Mouse (Mus musculus) testis, adult 2 months (tissue): ENCODE data around the gene Cyth2. TPM values are rescaled to one million over a fixed set of nuclear protein-coding genes. Genes with fewer than 3 reads are reported as not detected.

ENCODE experiments used
- H3K27ac ChIP-seq: fragments of 200-500 bp; 2 replicates; pipeline ENCODE4 v1.5.1; 2012; ENCODE audit warnings: low read depth, low read length; ENCODE audit not compliant: control insufficient read depth, insufficient read depth
- H3K27me3 ChIP-seq: fragments of 200-500 bp; 2 replicates; pipeline ENCODE4 v1.6.1; 2012; ENCODE audit warnings: mild to moderate bottlenecking, low read length, moderate library complexity; ENCODE audit not compliant: control insufficient read depth, insufficient read depth
- H3K36me3 ChIP-seq: fragments of 200-500 bp; 2 replicates; pipeline ENCODE4 v1.6.1; 2012; ENCODE audit warnings: mild to moderate bottlenecking, low read length; ENCODE audit not compliant: control insufficient read depth, insufficient read depth
- H3K4me1 ChIP-seq: fragments of 200-500 bp; 2 replicates; pipeline ENCODE4 v1.6.1; 2012; ENCODE audit warnings: low read length; ENCODE audit not compliant: control insufficient read depth, insufficient read depth
- H3K4me3 ChIP-seq: fragments of 200-500 bp; 2 replicates; pipeline ENCODE4 v1.5.1; 2012; ENCODE audit warnings: low read depth, mild to moderate bottlenecking, low read length, moderate library complexity, mixed read lengths; ENCODE audit not compliant: control insufficient read depth
- CTCF ChIP-seq: fragments of 200-500 bp; IDR thresholded peaks from 2 replicates; pipeline ENCODE4 v1.5.1; 2012; ENCODE audit warnings: low read depth, mild to moderate bottlenecking, inconsistent platforms, low read length, moderate library complexity; ENCODE audit not compliant: control insufficient read depth, insufficient read depth, insufficient replicate concordance
- POLR2A ChIP-seq: fragments of 200-500 bp; IDR thresholded peaks from 2 replicates; pipeline ENCODE4 v1.6.1; 2012; ENCODE audit warnings: low read depth, mild to moderate bottlenecking, inconsistent platforms, low read length, moderate library complexity; ENCODE audit not compliant: control insufficient read depth
- polyA plus RNA-seq: library from polyadenylated mRNA; depleted of rRNA; stranded (reverse); fragments of >200 nt; gene quantifications from 2 replicates; pipeline ENCODE4 v1.2.3, GENCODE M21; 2012

Cyth2 gene
- polyA plus RNA-seq, 1 experiment, result 149 TPM

- Histone ChIP-seq H3K36me3 (no peaks in the 10 kb centered on the region; the same call in none of the 2 replicates), H3K27me3 (no peaks in the 10 kb centered on the region), H3K4me3 (peak within 1 kb of the TSS; percentile 96), H3K4me1 (peaks cover 24% of the 10 kb centered on the region), H3K27ac (peak within 1 kb of the TSS; percentile 76)
- TF ChIP-seq CTCF (no peak), POLR2A (peak; percentile 56)
Measured at GRCm38 (mm10) chr7:45830427-45831127, 16.2 kb upstream of the Cyth2 start, which contains the start of gene Grwd1. Gene Grwd1, minus strand, starts transcription at chr7:45830944.

DNA sequence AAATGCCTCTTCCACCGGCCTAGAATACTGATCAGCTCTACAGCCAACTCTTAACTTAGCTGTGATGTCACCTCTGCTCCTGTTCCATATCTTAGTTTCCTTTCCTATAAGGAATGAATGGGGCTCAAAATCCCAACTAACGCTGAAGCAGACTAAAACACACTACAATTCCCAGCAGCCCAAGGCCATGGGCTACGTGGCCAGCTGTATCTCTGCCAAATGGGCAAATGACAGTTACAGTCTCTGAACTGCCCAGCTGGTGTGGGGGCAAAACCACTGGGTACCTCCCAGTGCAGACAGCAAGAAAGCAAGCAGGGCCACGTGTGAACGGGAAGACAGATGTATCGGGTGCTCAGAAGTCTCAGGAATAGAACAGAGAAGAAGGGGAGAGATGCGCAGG, 12.2 kb upstream of the Cyth2 start:
- Histone ChIP-seq H3K36me3 (peaks cover 3% of the 10 kb centered on the region), H3K4me3 (no peak overlapping the region), H3K27ac (no peak overlapping the region), H3K4me1 (peaks cover 6% of the 10 kb centered on the region), H3K27me3 (no peaks in the 10 kb centered on the region)
- TF ChIP-seq CTCF (no peak), POLR2A (no peak)

GRCm38 (mm10) chr7:45824598-45824997, 10.2 kb upstream of the Cyth2 start, which contains the start of gene Kcnj14:
Gene Kcnj14, minus strand, starts transcription at chr7:45824782.
- Histone ChIP-seq H3K27me3 (no peaks in the 10 kb centered on the region), H3K4me3 (no peak within 1 kb of the TSS), H3K27ac (no peak within 1 kb of the TSS), H3K4me1 (peaks cover 2% of the 10 kb centered on the region), H3K36me3 (peaks cover 3% of the 10 kb centered on the region)
- no peak for TF ChIP-seq CTCF

- H3K4me3 ChIP-seq, result no peak overlapping the region
- no peak for TF ChIP-seq CTCF
- no peak for TF ChIP-seq POLR2A
- H3K27ac ChIP-seq, result no peak overlapping the region
- H3K36me3 ChIP-seq, result peaks cover 3% of the 10 kb centered on the region
- H3K27me3 ChIP-seq, result no peaks in the 10 kb centered on the region
- H3K4me1 ChIP-seq, result peaks cover 7% of the 10 kb centered on the region
Measured at GRCm38 (mm10) chr7:45820913-45821312, 6.5 kb upstream of the Cyth2 start.

- peaks cover 2% of the 10 kb centered on the region for H3K36me3 ChIP-seq
- no peaks in the 10 kb centered on the region for H3K27me3 ChIP-seq
- H3K4me1 ChIP-seq, result peaks cover 13% of the 10 kb centered on the region
- TF ChIP-seq POLR2A (no peak), CTCF (no peak)
- H3K27ac ChIP-seq, result no peak overlapping the region
- H3K4me3 ChIP-seq, result no peak overlapping the region
Measured at GRCm38 (mm10) chr7:45819843-45820242, 5.5 kb upstream of the Cyth2 start.

DNA sequence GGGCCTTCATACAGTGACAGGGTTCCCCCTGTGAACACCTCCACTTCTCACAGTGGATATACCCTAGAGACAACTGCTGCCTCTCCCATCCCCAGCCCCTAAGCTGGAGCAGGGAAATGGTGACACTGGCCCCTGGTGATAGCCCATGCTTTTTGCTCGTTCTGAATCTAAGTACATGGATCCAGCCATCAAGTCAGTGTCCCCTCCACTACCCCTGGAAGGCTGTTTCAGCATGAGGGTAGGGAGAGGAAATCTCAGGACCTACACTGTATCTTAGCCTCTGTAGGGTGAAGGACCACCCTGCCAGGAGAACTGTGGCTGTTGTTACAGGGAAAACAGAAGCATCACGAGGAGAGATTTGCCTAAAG, 1.6 kb upstream of the Cyth2 start:
- peak overlapping the region; percentile 99 for H3K4me3 ChIP-seq
- no peak overlapping the region for H3K27ac ChIP-seq
- H3K36me3 ChIP-seq, result peaks cover 3% of the 10 kb centered on the region; the same call in 1 of the 2 replicates
- H3K27me3 ChIP-seq, result no peaks in the 10 kb centered on the region
- H3K4me1 ChIP-seq, result peaks cover 33% of the 10 kb centered on the region
- no peak for TF ChIP-seq CTCF

DNA sequence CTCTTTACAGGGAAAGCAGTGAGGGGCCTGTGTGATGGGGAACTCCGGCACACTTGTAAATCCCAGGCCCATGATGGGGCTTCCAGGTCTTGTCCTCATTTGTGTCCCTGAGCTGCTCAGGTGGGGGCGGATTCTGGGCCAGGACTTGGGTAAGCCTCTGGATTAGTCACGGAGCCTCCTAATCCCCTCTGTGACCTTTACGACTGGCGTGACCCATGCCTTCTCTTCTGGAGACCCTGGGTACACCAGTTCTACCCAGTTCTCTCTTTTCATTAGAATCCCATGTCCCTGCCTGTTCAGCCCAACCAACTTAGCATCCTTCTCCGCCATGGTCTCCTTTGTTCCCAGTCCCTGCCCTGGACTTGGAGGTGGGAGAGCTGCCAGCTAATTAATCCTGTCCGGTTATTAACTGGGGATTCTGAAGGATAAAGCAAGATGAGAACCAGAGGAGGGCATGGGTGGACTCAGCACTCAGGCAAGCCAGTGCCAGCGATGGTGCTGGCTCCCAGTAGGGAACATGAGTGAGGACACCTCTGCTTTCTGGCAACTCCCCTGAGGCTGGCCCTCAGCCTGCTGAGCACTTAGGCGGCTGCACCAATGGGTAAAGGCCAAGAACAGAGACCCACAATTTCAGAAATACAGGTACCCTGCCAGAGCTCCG, 1.1 kb upstream of the Cyth2 start:
- Histone ChIP-seq H3K27ac (no peak overlapping the region; the same call in 1 of the 2 replicates), H3K27me3 (no peaks in the 10 kb centered on the region), H3K4me3 (peak overlapping the region; percentile 99), H3K4me1 (peaks cover 33% of the 10 kb centered on the region), H3K36me3 (peaks cover 3% of the 10 kb centered on the region; the same call in 1 of the 2 replicates)
- TF ChIP-seq CTCF (no peak), POLR2A (no peak)
